Mouse (Mus musculus) limb, embryonic 15.5 days (tissue): ENCODE measurements around the gene Tm9sf4. TPM values are rescaled to one million over a fixed set of nuclear protein-coding genes. Genes with fewer than 3 reads are reported as not detected.

ENCODE experiments used
- ATAC-seq: fragments of 200-750 bp; cut with Nextera tagmentation; 2 replicates; pipeline ENCODE4 v1.8.0; 2017; ENCODE audit warnings: low read depth, moderate TSS enrichment; ENCODE audit not compliant: insufficient number of reproducible peaks, low FRiP score, low TSS enrichment
- H3K27ac ChIP-seq: fragments of 300-500 bp; sonication (generic); 2 replicates; pipeline ENCODE4 v1.5.1; 2015; ENCODE audit warnings: moderate library complexity, mild to moderate bottlenecking, inconsistent platforms
- H3K27me3 ChIP-seq: fragments of 300-500 bp; sonication (generic); 2 replicates; pipeline ENCODE4 v1.6.1; 2015; ENCODE audit warnings: inconsistent platforms
- H3K36me3 ChIP-seq: fragments of 300-500 bp; sonication (generic); 2 replicates; pipeline ENCODE4 v1.6.1; 2015; ENCODE audit warnings: inconsistent platforms
- H3K4me1 ChIP-seq: fragments of 300-500 bp; sonication (generic); 2 replicates; pipeline ENCODE4 v1.6.1; 2015; ENCODE audit warnings: inconsistent platforms
- H3K4me2 ChIP-seq: fragments of 300-500 bp; sonication (generic); 2 replicates; pipeline ENCODE4 v1.6.1; 2015; ENCODE audit warnings: mild to moderate bottlenecking, inconsistent platforms
- H3K4me3 ChIP-seq: fragments of 300-500 bp; sonication (generic); 2 replicates; pipeline ENCODE4 v1.5.1; 2015; ENCODE audit warnings: mild to moderate bottlenecking, inconsistent platforms
- H3K9ac ChIP-seq: fragments of 300-500 bp; sonication (generic); 2 replicates; pipeline ENCODE4 v1.6.1; 2015; ENCODE audit warnings: inconsistent platforms
- H3K9me3 ChIP-seq: fragments of 300-500 bp; sonication (generic); 2 replicates; pipeline ENCODE4 v1.6.1; 2016; ENCODE audit warnings: inconsistent platforms
- WGBS: fragments of 180-500 bp; shearing (Covaris S2); methylation state at CpG from one replicate; pipeline ENCODE4 v1.1.7; 2015; 5-methylcytosine and 5-hydroxymethylcytosine counted together
- polyA plus RNA-seq: library from polyadenylated mRNA; unstranded; fragments of >200 nt; fragmentation: Nextera tagmentation; extraction: Ambion mirVana; gene quantifications from 2 replicates; pipeline ENCODE4 v1.2.1, GENCODE M21; 2015

Gene Tm9sf4
- polyA plus RNA-seq, 1 experiment from 2014 or later = 101 TPM

DNA sequence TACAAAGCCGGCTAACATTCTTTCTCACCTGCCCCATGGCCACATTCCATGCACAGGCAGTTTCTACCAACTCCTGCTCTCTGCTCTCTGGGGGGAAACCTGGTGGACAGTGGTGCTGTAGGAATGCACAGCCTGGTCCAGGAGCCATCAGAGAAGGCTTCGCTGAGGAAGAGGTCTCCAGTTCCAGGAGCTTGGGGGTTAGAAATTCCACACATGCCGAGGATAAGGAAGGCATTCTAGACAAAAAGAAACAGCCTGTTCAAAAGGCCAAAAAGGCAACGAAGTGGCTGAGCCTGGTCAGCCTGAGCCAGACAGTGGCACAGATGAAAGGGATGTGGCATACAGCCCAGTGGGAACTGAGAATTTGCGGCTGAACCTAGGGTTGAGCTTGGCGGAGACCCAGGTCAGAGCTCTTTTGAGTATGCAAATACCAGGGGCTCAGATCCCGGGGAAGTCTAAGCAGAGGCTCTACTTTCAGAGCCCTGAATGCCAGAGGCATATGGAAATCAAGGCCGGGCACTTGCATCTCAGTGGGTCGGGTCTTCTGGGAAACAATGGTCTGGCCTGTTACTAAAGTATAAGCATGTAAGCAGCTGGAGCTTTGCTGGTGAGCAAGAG lies 21.0 kb upstream of the Tm9sf4 start:
- no peak overlapping the region for H3K4me3 ChIP-seq
- 0 out of 2 replicates have a peak, but pooled peaks cover 6% of the 10 kb centered on the region for H3K27me3 ChIP-seq
- H3K9ac ChIP-seq = no peak overlapping the region
- ATAC-seq = peak; percentile 42; the same call in 1 of the 2 replicates
- 14% methylated on average over 9 of the region's 9 CpGs for WGBS
- no peak overlapping the region for H3K4me2 ChIP-seq
- H3K27ac ChIP-seq = no peak overlapping the region
- peaks cover 9% of the 10 kb centered on the region; the same call in 1 of the 2 replicates for H3K4me1 ChIP-seq
- no peaks in the 10 kb centered on the region for H3K36me3 ChIP-seq
- H3K9me3 ChIP-seq = no peaks in the 10 kb centered on the region

DNA sequence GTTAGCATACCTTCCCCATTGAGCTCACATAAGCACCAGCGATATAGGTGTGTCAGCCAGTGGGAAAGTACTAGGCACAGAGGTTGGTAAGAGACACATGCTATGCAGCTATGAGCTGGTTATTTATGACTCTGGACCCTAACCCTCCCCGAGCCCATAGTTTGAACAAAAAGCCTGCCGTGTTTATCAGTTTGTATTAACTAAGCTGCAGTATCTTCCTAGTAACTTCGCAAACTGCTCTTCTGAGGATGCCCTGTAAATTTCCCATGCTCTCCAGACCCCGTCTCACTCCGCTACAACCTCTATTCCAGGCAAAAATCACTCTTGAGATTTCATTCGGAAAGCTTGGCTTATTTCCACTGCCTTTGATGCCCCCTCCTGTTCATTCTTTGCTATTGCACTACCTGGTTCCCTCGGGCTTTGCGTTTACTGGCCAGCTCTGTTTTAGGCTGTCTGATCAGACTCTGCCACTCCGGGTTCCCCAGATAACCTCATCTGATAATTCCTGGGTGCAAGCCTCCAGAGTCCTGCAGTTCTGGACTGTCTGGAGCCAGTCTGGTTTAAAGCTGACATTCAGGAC lies 18.4 kb upstream of the Tm9sf4 start:
- H3K36me3 ChIP-seq = no peaks in the 10 kb centered on the region
- H3K4me2 ChIP-seq = no peak overlapping the region
- H3K4me1 ChIP-seq = peaks cover 9% of the 10 kb centered on the region; the same call in 1 of the 2 replicates
- whole genome bisulfite sequencing = 25% methylated on average over 10 of the region's 10 CpGs
- H3K9ac ChIP-seq = no peak overlapping the region
- H3K27ac ChIP-seq = no peak overlapping the region
- no peaks in the 10 kb centered on the region for H3K9me3 ChIP-seq
- H3K27me3 ChIP-seq = 0 out of 2 replicates have a peak, but pooled peaks cover 10% of the 10 kb centered on the region
- H3K4me3 ChIP-seq = no peak overlapping the region
- ATAC-seq = no peak

DNA sequence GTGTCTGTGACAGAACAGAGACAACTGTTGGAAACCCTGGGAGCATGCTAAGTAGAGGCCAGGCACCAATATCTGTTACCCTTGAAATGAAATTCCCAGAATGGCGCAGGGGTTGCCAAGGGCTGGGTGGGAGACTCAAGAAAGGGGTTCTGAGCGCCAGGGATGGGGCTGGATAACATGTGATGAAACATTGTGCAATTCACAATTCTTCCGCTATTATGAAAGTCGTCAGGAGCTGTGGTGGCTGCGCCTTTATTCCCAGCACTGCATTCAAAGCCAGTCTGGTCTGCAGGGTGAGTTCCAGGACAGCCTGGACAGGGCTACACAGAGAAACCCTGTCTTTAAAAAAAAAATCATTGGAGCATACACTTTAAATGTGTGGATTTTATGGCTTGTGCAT lies 15.8 kb upstream of the Tm9sf4 start:
- no peak overlapping the region for H3K27ac ChIP-seq
- no peaks in the 10 kb centered on the region for H3K36me3 ChIP-seq
- no peak overlapping the region for H3K9ac ChIP-seq
- 69% methylated on average over 5 of the region's 5 CpGs for WGBS
- no peak overlapping the region for H3K4me3 ChIP-seq
- H3K27me3 ChIP-seq = 0 out of 2 replicates have a peak, but pooled peaks cover 10% of the 10 kb centered on the region
- H3K4me1 ChIP-seq = peaks cover 5% of the 10 kb centered on the region; the same call in 1 of the 2 replicates
- no peak for ATAC-seq
- no peaks in the 10 kb centered on the region for H3K9me3 ChIP-seq
- no peak overlapping the region for H3K4me2 ChIP-seq

DNA sequence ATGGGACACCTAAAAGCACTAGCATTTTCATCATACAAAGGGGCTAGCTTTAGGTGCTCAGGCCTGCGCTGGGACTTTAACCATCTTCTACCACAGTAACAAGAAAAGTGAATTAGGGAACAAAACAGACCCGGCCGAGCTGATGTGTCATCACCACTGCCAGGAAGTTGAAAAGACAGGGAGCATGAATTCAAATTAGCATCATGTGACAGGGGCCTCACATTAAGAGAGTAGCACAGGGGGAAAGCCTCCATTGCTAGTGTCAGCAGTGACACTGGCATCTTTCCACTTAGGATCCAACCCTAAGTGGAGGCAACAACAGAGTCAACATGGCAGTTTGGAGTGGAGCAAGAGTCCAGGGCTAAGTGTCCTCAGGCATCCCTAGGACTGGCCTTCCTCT lies 13.9 kb upstream of the Tm9sf4 start:
- Histone ChIP-seq H3K27me3 (0 out of 2 replicates have a peak, but pooled peaks cover 10% of the 10 kb centered on the region), H3K4me2 (no peak overlapping the region), H3K9me3 (no peaks in the 10 kb centered on the region), H3K4me3 (no peak overlapping the region), H3K4me1 (0 out of 2 replicates have a peak, but pooled peaks cover 3% of the 10 kb centered on the region), H3K27ac (no peak overlapping the region), H3K9ac (no peak overlapping the region), H3K36me3 (no peaks in the 10 kb centered on the region)
- 72% methylated on average over 3 of the region's 3 CpGs for WGBS
- ATAC-seq = no peak

DNA sequence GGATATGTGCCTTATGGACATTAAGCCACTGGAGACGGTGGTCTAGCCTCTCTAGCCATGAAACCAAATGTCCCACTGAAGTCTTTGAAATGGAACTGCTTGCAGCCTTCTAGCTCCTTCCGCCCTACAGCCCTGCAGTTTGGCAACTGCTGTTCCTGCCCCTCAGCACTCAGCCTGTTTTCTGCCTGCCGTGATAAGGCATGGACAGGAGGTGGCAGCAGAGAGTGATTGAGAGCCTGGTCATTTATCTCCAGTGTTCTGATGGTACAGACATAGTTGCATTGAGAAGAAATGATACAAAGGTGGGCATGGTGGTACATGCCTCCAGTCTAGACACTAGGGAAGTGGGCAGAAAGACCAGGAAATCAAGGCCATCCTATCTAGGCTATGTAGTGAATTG lies 13.4 kb upstream of the Tm9sf4 start:
- H3K36me3 ChIP-seq = no peaks in the 10 kb centered on the region
- 0 out of 2 replicates have a peak, but pooled peaks cover under 1% of the 10 kb centered on the region for H3K4me1 ChIP-seq
- no peak overlapping the region for H3K27ac ChIP-seq
- H3K27me3 ChIP-seq = 0 out of 2 replicates have a peak, but pooled peaks cover 10% of the 10 kb centered on the region
- no peak overlapping the region for H3K4me3 ChIP-seq
- WGBS = 16% methylated on average over 3 of the region's 3 CpGs
- no peak for ATAC-seq
- H3K9ac ChIP-seq = no peak overlapping the region
- no peak overlapping the region for H3K4me2 ChIP-seq
- H3K9me3 ChIP-seq = no peaks in the 10 kb centered on the region

DNA sequence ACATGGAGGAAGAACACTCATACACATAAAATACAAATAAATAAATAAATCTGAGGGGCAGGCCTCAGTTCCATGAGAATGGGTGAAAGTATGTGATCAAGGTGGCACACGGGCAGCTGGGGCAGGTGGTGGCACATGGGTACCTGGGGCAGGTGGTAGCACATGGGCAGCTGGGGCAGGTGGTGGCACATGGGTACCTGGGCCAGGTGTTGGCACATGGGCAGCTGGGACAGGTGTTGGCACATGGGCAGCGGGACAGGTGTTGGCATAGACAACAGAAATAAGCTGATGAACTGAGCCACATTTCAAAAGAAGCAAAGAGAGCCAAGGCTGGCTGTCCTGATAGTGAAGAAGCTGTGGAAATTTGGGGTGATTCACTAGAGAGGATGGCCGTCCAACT lies 11.4 kb upstream of the Tm9sf4 start:
- H3K4me1 ChIP-seq = no peaks in the 10 kb centered on the region
- ATAC-seq = no peak
- 75% methylated on average over 3 of the region's 3 CpGs for WGBS
- H3K9me3 ChIP-seq = no peaks in the 10 kb centered on the region
- no peak overlapping the region for H3K4me3 ChIP-seq
- H3K36me3 ChIP-seq = no peaks in the 10 kb centered on the region
- H3K27ac ChIP-seq = no peak overlapping the region
- H3K4me2 ChIP-seq = no peak overlapping the region
- H3K9ac ChIP-seq = no peak overlapping the region
- peaks cover 6% of the 10 kb centered on the region; the same call in 1 of the 2 replicates for H3K27me3 ChIP-seq

DNA sequence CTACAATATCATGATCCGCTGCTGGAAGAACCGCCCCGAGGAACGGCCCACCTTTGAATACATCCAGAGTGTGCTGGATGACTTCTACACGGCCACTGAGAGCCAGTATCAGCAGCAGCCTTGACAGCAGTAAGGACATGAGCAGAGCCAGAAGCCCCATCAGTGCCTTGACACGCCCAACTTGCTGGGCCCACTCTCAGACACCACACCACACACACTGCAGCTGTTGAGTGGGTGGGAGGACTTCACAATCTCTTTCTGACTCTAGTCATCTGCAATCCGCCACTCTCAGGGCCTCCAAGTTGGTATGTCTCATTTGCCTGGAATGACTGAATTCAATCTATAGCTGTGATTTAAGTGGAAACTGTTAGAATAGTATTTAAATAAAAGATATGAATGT lies 10.1 kb upstream of the Tm9sf4 start:
- no peaks in the 10 kb centered on the region for H3K9me3 ChIP-seq
- no peak overlapping the region for H3K4me3 ChIP-seq
- H3K27ac ChIP-seq = no peak overlapping the region
- H3K27me3 ChIP-seq = peaks cover 4% of the 10 kb centered on the region; the same call in 1 of the 2 replicates
- WGBS = 80% methylated on average over 7 of the region's 7 CpGs
- no peak for ATAC-seq
- no peak overlapping the region for H3K4me2 ChIP-seq
- no peaks in the 10 kb centered on the region for H3K36me3 ChIP-seq
- no peaks in the 10 kb centered on the region for H3K4me1 ChIP-seq
- no peak overlapping the region for H3K9ac ChIP-seq

DNA sequence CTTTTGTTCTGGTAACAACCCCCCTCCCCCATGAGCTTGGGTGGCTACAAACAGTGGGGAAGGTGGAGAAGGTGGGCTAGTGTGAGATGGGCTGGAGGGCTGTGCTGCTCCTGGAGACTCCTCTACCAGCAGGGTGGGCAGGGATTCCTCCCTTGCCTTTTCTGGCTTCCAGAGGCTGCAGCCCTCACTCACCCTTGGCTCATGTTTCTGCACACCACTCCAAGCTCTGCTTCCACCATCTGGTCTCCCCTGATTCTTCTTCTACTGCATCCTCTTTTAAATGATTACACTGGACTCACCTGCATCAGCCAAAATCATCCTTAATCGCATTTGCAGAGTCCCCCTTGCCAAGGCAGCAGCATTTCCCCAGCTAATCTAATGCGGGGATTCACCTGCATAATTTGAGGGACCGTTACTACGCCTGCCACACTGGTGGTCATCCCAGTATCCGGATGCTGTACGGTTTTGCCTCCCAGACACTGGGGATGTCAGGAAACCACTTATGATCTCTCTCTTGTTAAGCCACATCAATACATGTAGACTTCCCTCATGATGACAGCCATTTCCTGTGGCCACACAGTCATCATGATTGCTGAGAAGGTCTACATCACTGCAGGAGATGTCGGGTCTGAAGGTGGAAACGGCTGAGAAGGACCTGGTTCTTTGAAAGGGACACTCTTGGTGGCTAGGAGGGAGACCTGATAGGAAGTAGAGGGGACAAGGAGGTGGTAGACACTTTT lies 9.0 kb upstream of the Tm9sf4 start:
- ATAC-seq = no peak
- Histone ChIP-seq H3K4me3 (no peak overlapping the region), H3K9ac (no peak overlapping the region), H3K27me3 (no peaks in the 10 kb centered on the region; the same call in 1 of the 2 replicates), H3K4me1 (no peaks in the 10 kb centered on the region), H3K36me3 (no peaks in the 10 kb centered on the region), H3K27ac (no peak overlapping the region), H3K4me2 (no peak overlapping the region), H3K9me3 (no peaks in the 10 kb centered on the region)
- 76% methylated on average over 8 of the region's 8 CpGs for WGBS

DNA sequence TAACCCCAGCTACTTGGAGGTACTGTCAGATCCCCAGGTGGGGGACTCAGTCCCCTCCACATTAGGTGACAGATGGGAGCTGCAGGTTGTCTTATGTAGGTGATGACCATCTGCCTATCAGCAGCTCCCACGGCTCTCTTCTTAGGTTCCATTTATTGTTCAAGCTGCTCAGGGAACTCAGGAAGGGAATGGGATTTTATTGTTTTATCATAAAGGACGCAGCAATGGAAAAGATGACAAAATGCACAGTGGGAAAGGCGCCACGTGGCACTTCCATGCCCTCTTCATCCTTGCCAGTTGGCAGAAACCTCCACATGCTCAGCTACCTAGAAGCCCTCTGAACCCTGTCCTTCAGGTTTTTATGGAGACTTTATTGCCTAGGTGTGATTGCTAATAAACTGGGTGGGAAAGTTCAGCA lies 8.1 kb upstream of the Tm9sf4 start:
- WGBS = 55% methylated on average over 4 of the region's 4 CpGs
- ATAC-seq = no peak
- H3K27ac ChIP-seq = no peak overlapping the region
- no peaks in the 10 kb centered on the region for H3K36me3 ChIP-seq
- H3K4me3 ChIP-seq = no peak overlapping the region
- H3K27me3 ChIP-seq = no peaks in the 10 kb centered on the region; the same call in 1 of the 2 replicates
- H3K9ac ChIP-seq = no peak overlapping the region
- no peaks in the 10 kb centered on the region for H3K4me1 ChIP-seq
- no peak overlapping the region for H3K4me2 ChIP-seq
- H3K9me3 ChIP-seq = no peaks in the 10 kb centered on the region

DNA sequence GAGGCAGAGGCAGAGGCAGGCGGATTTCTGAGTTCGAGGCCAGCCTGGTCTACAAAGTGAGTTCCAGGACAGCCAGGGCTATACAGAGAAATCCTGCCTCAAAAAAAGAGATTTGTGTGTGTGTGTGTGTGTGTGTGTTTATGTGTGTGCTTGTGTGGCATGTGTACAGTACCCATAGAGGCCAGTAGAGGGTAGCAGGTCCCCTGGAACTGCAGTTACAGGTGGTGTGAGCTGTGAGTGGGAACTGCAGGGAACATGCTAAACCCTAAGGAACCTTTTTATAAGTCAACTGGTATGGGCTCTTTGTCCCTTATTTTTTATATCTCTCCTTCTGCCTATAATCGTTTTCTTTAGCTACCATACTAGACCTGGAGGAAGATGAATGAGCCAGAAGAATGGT lies 3.8 kb upstream of the Tm9sf4 start:
- ATAC-seq = no peak
- Histone ChIP-seq H3K9ac (no peak overlapping the region), H3K36me3 (no peaks in the 10 kb centered on the region), H3K4me3 (no peak overlapping the region), H3K9me3 (no peaks in the 10 kb centered on the region), H3K4me1 (peaks cover 5% of the 10 kb centered on the region), H3K27me3 (no peaks in the 10 kb centered on the region; the same call in 1 of the 2 replicates), H3K27ac (no peak overlapping the region), H3K4me2 (no peak overlapping the region)
- 77% methylated on average over 3 of the region's 3 CpGs for WGBS

DNA sequence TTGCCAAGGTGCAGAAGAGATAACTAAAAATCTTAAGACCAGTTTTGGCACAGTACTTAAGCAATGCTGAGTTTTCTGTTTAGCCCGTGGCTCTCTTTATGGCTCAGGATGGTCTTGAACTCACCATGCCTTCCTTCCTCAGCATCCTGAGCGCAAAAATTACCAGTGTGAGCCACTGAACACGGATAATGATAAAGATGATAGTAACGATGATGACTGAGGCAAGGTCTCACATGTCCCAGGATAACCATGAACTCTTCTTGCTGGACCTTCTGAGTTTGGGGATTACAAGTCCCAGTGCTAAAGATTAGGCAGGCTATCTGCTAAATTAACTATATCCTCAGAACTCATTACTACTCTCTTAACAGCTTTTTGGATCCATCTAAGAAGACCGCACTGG lies 970 bp upstream of the Tm9sf4 start:
- Histone ChIP-seq H3K9ac (no peak overlapping the region), H3K4me2 (no peak overlapping the region), H3K27ac (no peak overlapping the region), H3K4me1 (peaks cover 6% of the 10 kb centered on the region), H3K27me3 (no peaks in the 10 kb centered on the region), H3K4me3 (no peak overlapping the region), H3K9me3 (no peaks in the 10 kb centered on the region), H3K36me3 (no peaks in the 10 kb centered on the region)
- ATAC-seq = no peak
- 86% methylated on average over 5 of the region's 5 CpGs for WGBS

DNA sequence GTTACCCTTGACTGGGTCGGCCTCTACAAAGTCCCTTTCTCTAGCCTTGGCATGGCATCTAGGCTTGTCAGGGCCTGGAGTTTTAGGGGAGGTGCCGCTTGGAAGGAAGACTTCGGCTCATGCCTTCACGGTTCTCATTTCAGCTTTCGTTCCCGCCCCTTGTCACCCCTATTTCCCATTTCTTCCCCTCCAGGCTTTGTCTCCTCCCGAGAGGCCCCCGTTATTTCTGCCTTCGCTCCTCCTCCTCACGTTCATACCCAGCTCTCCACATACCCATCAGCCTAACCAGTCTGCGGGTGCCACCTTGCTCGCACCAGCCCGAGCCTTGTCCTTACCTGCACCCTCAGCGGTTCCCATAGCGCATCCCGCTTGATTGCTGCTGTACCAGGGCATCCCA lies 579 bp downstream of the Tm9sf4 start:
- Histone ChIP-seq H3K27me3 (no peaks in the 10 kb centered on the region), H3K27ac (peak overlapping the region; percentile 98), H3K9me3 (no peaks in the 10 kb centered on the region), H3K36me3 (peaks cover 6% of the 10 kb centered on the region; the same call in 1 of the 2 replicates), H3K4me2 (peak overlapping the region; percentile 83), H3K4me3 (peak overlapping the region; percentile 83), H3K4me1 (peaks cover 6% of the 10 kb centered on the region), H3K9ac (peak overlapping the region; percentile 89)
- ATAC-seq = no peak
- WGBS = under 1% methylated on average over 16 of the region's 16 CpGs
